ENCODE assay signal across 8 mouse cellular contexts in genomic region chr17:24942453-24942852, GRCm38 (mm10). TPM values are rescaled to one million over a fixed set of nuclear protein-coding genes. Genes with fewer than 3 reads are reported as not detected.
DNase-seq lines count a peak whose midpoint lies in the region; ATAC-seq and TF ChIP-seq lines count a peak whose summit lies in the region.
"Not testable (repeated sequence)": the region's sequence is repeated elsewhere in the genome, so short reads cannot be mapped to it uniquely, and the experiment has no call there.

No protein-coding gene starts in this region.

- TF ChIP-seq CTCF in liver, embryonic 14.5 days (IDR thresholded peaks at IDR 0.05; ENCODE audit: low read depth): peak; percentile 83

- 0 out of 2 replicates have a peak, but pooled peaks have one; percentile 74 for ATAC-seq in embryonic facial prominence, embryonic 12.5 days (ENCODE audit: insufficient number of reproducible peaks, insufficient read depth, low FRiP score, low TSS enrichment)
- ATAC-seq in liver, embryonic 14.5 days (ENCODE audit: insufficient read depth): 0 out of 2 replicates have a peak, but pooled peaks have one; percentile 48

- intact Hi-C loops in heart, postnatal 10 days (cut with DNase I): loop anchor here (5.0 kb wide), 2 partner anchors 75 to 420 kb away; partner anchors contain the start of genes Cramp1l and Ift140

- H3K4me1 ChIP-seq in embryonic facial prominence, embryonic 12.5 days; liver, embryonic 14.5 days (replicated peaks; ENCODE audit: control insufficient read depth in 2 of 2, insufficient read depth in 2 of 2, low read length in 1 of 2): not testable (repeated sequence)

- not testable (repeated sequence) for H3K4me2 ChIP-seq in embryonic facial prominence, embryonic 12.5 days (replicated peaks); liver, embryonic 14.5 days (ENCODE audit: low read depth)

- not testable (repeated sequence) for H3K9ac ChIP-seq in embryonic facial prominence, embryonic 12.5 days; liver, embryonic 14.5 days (replicated peaks)

- H3K36me3 ChIP-seq in embryonic facial prominence, embryonic 12.5 days: peaks cover 43% of the 10 kb centered on the region
- H3K36me3 ChIP-seq in liver, embryonic 14.5 days (replicated peaks; ENCODE audit: control insufficient read depth, insufficient read depth, low read depth): peaks cover 17% of the 10 kb centered on the region

- H3K4me3 ChIP-seq in embryonic facial prominence, embryonic 12.5 days; liver, embryonic 14.5 days (ENCODE audit: insufficient read depth in 1 of 2, low read depth in 2 of 2, low read length in 2 of 2): not testable (repeated sequence)

- peak; percentile 53 for DNase-seq in A20 (ENCODE audit: low read depth, low spot score)
- DNase-seq in adrenal gland, postnatal 14 days: peak; percentile 54
- peak; percentile 46 to 54 for DNase-seq in heart, postnatal 10 days
- peak; percentile 73 for DNase-seq in kidney, postnatal 14 days
- DNase-seq in liver, embryonic 14.5 days (ENCODE audit: low read depth in 3 of 3, low spot score in 3 of 3): not testable (repeated sequence)
- DNase-seq in naive thymus-derived CD4-positive, alpha-beta T cell, adult 2 months (ENCODE audit: low read depth): peak; percentile 52
- peak; percentile 29 to 46 for DNase-seq in spleen, postnatal 14 days (ENCODE audit: low spot score in 2 of 2)

- H3K27ac ChIP-seq in embryonic facial prominence, embryonic 12.5 days; liver, embryonic 14.5 days: not testable (repeated sequence)

- not testable (repeated sequence) for TF ChIP-seq EP300 in liver, embryonic 14.5 days (IDR thresholded peaks at IDR 0.05; ENCODE audit: low read depth)

- not testable (repeated sequence) for H3K9me3 ChIP-seq in embryonic facial prominence, embryonic 12.5 days; liver, embryonic 14.5 days (ENCODE audit: control insufficient read depth, low read length)

- WGBS in embryonic facial prominence, embryonic 12.5 days: 19% methylated on average over 2 of the region's 2 CpGs
- WGBS in liver, embryonic 14.5 days (ENCODE audit: insufficient replicate concordance): 14% methylated on average over 2 of the region's 2 CpGs

- H3K27me3 ChIP-seq in embryonic facial prominence, embryonic 12.5 days; liver, embryonic 14.5 days (ENCODE audit: control insufficient read depth, insufficient read depth, low read length): not testable (repeated sequence)

RNA-seq across cellular contexts. Expression of gene Mapk8ip3, which starts 5.7 kb away (rescaled TPM):
- total RNA-seq in adrenal gland, postnatal 14 days (2021): 84.3 and 111 TPM in 2 replicates
- polyA plus RNA-seq in embryonic facial prominence, embryonic 12.5 days (2016; fragmentation: Nextera tagmentation; extraction: Ambion mirVana): 55.8 and 59.5 TPM in 2 replicates
- total RNA-seq in heart, postnatal 10 days (2021): 10 to 100 TPM; 64.0 to 66.9 TPM
- 30.6 and 34.3 TPM in 2 replicates for polyA plus RNA-seq in liver, embryonic 14.5 days (2012; rRNA removed)
- 7.2 and 8.0 TPM in 2 replicates for polyA plus RNA-seq in liver, embryonic 14.5 days (2014; fragmentation: Nextera tagmentation; extraction: Ambion mirVana)

RNA-seq across cellular contexts. Expression of gene Jpt2, which starts 18.0 kb away (rescaled TPM):
- total RNA-seq in adrenal gland, postnatal 14 days (2021): 33.9 and 45.2 TPM in 2 replicates
- polyA plus RNA-seq in embryonic facial prominence, embryonic 12.5 days (2016; fragmentation: Nextera tagmentation; extraction: Ambion mirVana): 270 and 277 TPM in 2 replicates
- total RNA-seq in heart, postnatal 10 days (2021): 10 to 100 TPM; 19.4 to 22.9 TPM
- 18.9 and 24.3 TPM in 2 replicates for polyA plus RNA-seq in liver, embryonic 14.5 days (2012; rRNA removed)
- polyA plus RNA-seq in liver, embryonic 14.5 days (2014; fragmentation: Nextera tagmentation; extraction: Ambion mirVana): 31.6 and 34.3 TPM in 2 replicates

RNA-seq across cellular contexts. Expression of gene Nme3, which starts 46.2 kb away (rescaled TPM):
- total RNA-seq in adrenal gland, postnatal 14 days (2021): 46.1 and 47.4 TPM in 2 replicates
- polyA plus RNA-seq in embryonic facial prominence, embryonic 12.5 days (2016; fragmentation: Nextera tagmentation; extraction: Ambion mirVana): 44.8 and 46.1 TPM in 2 replicates
- total RNA-seq in heart, postnatal 10 days (2021): 10 to 100 TPM; 45.4 to 54.6 TPM
- polyA plus RNA-seq in liver, embryonic 14.5 days (2012; rRNA removed): 55.7 and 65.6 TPM in 2 replicates
- polyA plus RNA-seq in liver, embryonic 14.5 days (2014; fragmentation: Nextera tagmentation; extraction: Ambion mirVana): 79.2 and 83.7 TPM in 2 replicates

RNA-seq across cellular contexts. Expression of gene Mrps34, which starts 47.5 kb away (rescaled TPM):
- total RNA-seq in adrenal gland, postnatal 14 days (2021): 133 and 145 TPM in 2 replicates
- 99.6 and 107 TPM in 2 replicates for polyA plus RNA-seq in embryonic facial prominence, embryonic 12.5 days (2016; fragmentation: Nextera tagmentation; extraction: Ambion mirVana)
- total RNA-seq in heart, postnatal 10 days (2021): 100 to 1,000 TPM; 114 to 116 TPM
- polyA plus RNA-seq in liver, embryonic 14.5 days (2012; rRNA removed): 48.0 and 49.2 TPM in 2 replicates
- 43.5 and 49.9 TPM in 2 replicates for polyA plus RNA-seq in liver, embryonic 14.5 days (2014; fragmentation: Nextera tagmentation; extraction: Ambion mirVana)

RNA-seq across cellular contexts. Expression of gene Eme2, which starts 47.6 kb away (rescaled TPM):
- 36.7 and 43.1 TPM in 2 replicates for total RNA-seq in adrenal gland, postnatal 14 days (2021)
- 38.7 and 42.4 TPM in 2 replicates for polyA plus RNA-seq in embryonic facial prominence, embryonic 12.5 days (2016; fragmentation: Nextera tagmentation; extraction: Ambion mirVana)
- 10 to 100 TPM; 17.1 to 23.7 TPM for total RNA-seq in heart, postnatal 10 days (2021)
- polyA plus RNA-seq in liver, embryonic 14.5 days (2012; rRNA removed): 7.6 and 9.4 TPM in 2 replicates
- polyA plus RNA-seq in liver, embryonic 14.5 days (2014; fragmentation: Nextera tagmentation; extraction: Ambion mirVana): 7.4 and 8.5 TPM in 2 replicates
